Mouse (Mus musculus): ENCODE data around the gene Hoxb2.

The Hoxb2 gene

DNA sequence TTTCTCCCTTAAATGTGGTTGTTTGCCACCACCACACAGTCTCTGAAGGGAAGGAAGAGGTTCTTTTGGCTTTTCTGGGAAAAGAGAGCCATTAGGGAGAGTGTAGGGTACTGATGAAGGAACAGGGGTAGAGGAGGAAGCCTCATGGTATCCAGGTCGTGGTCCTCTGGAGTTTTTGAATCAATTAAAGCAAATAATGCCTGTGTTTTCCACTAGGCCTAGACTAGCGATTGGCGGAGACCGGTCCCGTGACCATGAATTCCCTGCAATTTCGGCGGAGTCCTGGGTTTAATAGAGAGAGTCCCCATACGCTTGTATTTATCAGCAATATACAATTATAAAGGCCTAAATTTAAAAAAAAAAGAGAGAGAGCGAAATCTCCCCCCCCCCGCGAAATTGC is 987 bp downstream of the Hoxb2 start:
- no peak for DNase-seq (ENCODE audit: low spot score in 2 of 2)

DNA sequence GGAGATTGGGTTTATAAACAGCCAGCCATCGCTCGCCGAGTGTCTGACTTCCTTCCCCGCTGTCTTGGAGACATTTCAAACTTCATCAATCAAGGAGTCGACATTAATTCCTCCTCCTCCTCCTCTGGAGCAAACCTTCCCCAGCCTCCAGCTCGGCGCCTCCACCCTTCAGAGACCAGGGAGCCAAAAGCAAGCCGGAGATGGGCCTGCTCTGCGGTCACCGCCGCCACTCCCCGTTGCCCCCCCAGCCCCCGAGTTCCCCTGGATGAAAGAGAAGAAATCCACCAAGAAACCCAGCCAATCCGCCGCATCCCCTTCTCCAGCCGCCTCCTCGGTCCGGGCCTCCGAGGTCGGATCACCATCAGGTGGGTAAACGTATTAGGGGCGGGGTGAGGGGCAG is 1.5 kb downstream of the Hoxb2 start:
- no peak for DNase-seq (ENCODE audit: low spot score in 2 of 2)

DNA sequence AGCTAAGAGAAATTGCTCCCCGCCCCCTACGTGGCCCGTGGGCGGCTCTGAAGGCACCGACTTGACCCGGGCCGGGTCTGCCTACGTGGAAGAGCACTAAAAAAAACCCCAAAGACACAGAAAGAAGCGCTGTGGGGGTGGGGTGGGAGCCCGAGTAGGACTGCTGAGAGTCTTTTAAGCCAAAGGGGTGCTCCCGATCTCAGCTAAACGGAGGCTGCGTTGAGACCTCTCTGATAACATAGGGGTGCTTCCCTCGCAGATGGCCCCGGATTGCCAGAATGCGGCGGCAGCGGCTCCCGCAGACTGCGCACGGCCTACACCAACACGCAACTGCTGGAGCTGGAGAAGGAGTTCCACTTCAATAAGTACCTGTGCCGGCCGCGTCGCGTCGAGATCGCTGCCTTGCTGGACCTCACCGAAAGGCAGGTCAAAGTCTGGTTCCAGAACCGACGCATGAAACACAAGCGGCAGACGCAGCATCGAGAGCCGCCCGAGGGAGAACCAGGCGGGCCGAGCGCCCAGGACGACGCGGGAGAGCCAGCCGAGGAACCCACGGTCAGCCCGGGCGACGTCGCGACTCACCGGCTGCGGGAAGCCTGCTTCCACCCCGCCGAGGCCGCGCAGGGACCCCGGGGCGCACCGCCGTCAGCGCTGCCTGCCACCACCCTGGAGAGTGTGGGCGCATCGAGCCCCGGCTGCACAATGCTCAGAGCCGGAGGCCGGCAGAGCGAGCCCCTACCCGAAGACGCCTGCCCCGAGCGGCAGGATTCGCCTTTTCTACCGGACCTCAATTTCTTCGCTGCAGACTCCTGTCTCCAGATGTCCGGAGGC is 2.6 kb downstream of the Hoxb2 start:
- DNase-seq (ENCODE audit: low spot score in 2 of 2): no peak

DNA sequence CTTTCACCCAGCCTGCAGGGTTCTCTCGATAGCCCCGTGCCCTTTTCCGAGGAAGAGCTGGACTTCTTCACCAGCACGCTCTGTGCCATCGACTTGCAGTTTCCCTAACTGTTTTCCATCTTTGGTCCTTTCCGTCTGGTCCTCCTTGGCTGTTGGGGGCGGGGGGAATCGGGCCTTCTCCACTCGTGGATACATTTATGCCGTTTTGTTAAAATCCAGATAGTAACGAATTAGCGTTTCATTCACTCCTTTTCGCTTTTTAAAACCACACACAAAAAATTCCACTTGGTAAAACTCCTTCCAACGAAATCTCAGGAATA is 3.2 kb downstream of the Hoxb2 start:
- no peak for DNase-seq (ENCODE audit: low spot score in 2 of 2)

DNA sequence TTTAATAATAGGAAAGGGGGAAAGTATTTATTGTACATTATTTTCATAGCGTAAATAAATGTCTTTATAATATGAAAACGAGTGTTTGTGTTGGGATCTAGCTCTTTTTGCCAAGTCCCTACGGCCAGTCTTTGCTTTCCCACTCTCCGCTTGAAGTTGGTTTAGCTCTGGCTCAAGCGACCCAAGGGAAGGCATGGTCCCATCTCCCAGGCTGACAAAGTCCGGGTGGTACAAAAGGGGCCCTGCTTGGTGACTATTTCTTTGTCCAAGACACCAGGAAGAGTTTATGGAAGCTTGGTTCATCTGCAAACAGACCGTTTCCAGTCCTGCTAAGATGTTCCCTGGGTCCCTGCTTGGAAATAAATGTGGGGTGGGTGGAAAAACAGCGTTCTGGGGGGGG is 3.6 kb downstream of the Hoxb2 start:
- DNase-seq (ENCODE audit: low spot score in 2 of 2): no peak

DNA sequence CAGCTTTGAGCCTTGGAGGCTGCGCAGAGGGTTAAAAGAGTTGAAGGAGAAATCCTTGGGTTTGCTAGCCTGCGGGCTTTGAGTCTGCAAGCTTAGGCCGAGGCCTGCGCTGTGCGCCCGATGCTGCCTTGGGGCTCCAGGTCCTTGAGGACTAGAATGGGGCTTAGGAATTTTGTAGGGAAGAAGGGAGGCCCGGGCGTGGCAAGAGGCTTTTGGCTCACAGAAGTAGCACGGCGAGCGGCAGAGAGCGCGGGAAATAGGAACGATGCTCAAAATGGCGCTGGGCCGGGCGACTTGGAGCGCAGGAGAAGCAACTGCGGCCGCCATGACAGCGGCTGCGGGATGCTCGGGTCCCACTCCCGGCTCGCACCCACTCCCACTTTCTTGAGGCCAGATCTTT is 4.1 kb downstream of the Hoxb2 start:
- no peak for DNase-seq (ENCODE audit: low spot score in 2 of 2)

DNA sequence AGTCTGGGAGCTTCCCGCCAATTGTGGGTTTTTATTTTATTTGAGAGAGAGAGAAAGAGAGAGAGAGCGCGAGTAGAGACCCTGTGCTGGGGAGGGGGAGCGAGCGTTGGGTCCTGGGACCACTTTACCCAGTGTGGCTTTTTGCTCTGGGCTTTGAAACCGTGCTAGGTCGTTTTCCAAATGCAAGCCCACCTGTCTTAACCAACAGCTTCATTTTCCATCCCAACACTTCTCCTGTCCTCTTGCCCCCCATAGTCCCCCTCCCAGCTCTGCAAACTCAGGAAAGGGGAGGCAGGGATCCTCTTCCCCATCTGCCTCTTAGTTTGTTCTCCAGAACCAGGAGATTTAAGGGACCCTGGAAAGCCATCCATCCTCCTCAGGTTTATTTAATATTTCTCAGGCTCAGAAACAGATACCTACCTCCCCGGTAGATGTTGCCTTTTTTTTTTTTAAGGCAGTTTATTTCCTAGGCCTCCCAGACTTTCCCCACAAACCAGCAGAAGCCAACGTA is 4.5 kb downstream of the Hoxb2 start:
- DNase-seq (ENCODE audit: low spot score in 2 of 2): no peak

DNA sequence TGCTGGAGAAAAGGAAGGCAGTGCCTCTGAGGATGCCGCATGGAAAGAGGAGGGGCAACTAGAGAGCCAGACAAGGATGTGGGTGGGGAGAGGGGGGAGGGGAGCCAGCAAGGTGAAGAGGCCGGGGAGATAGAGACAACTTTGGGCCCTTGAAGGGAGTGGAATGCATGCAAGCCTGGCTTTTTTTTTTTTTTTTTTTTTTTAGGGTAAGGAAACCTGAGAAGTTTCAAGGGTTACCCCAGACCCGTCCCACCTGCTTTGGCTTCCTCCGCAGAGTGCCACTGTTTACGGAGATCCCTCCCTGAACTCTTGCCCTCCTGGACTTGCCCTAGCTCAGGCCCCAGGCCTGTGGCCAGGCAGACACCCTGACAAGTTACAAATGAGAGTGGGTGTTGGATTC is 13.5 kb downstream of the Hoxb2 start:
- no peak for DNase-seq (ENCODE audit: low spot score in 2 of 2)

DNA sequence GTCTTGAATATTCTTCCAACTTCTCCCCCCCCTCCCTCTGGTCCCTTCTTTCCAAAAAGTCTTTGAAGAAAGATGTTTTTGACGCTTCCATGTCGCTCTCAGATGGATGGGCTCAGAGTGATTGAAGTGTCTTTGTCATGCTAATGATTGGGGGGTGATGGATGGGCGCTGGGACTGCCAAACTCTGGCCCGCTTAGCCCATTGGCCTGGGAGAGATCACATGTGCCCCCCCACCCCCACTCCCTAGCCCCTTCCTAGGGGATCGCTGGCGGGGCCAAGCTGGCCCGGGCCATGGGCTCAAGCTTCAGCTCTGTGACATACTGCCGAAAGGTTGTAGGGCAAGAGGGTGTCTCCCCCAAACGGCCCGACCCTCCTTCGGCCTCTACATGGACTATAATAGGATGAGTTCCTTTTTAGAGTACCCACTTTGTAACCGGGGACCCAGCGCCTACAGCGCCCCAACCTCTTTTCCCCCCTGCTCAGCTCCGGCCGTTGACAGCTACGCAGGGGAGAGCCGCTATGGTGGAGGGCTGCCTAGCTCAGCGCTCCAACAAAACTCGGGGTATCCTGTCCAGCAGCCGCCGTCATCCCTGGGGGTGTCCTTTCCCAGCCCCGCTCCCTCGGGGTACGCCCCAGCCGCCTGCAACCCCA is 15.2 kb downstream of the Hoxb2 start, which contains the start of gene Hoxb1:
TSS of gene Hoxb1 (plus strand) at position 312 of the 651 bp plus-strand sequence.
- no peak for DNase-seq (ENCODE audit: low spot score in 2 of 2)

DNA sequence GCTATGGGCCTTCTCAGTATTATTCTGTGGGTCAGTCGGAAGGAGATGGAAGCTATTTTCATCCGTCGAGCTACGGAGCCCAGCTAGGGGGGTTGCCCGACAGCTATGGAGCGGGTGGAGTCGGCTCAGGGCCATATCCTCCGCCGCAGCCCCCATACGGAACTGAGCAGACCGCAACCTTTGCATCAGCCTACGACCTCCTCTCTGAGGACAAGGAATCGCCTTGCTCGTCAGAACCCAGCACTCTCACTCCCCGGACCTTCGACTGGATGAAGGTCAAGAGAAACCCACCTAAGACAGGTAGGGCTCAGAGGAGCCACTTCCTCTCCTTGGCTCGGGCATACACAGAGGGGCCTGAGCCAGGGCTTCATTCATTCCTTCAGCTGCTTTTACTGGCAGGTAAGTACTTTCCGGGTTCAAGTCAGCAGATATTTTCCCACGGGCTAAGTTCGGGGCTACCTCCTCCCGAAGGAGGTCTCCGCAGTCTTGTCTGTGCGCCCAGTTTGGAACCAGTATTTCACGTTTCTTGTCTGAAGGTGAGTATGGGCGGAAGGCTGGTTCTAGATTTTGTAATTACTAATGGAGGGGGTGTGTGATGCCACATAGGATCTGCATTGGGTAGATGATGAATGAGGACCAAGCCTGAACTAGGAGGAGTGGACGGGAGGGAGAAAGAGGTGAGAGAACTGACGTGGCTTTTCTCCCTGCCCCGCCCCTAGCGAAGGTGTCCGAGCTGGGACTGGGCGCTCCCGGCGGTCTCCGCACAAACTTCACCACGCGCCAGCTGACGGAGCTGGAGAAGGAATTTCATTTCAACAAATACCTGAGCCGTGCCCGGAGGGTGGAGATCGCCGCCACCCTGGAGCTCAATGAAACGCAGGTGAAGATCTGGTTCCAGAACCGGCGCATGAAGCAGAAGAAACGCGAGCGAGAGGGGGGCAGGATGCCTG is 16.0 kb downstream of the Hoxb2 start:
- DNase-seq (ENCODE audit: low spot score in 2 of 2): no peak

DNA sequence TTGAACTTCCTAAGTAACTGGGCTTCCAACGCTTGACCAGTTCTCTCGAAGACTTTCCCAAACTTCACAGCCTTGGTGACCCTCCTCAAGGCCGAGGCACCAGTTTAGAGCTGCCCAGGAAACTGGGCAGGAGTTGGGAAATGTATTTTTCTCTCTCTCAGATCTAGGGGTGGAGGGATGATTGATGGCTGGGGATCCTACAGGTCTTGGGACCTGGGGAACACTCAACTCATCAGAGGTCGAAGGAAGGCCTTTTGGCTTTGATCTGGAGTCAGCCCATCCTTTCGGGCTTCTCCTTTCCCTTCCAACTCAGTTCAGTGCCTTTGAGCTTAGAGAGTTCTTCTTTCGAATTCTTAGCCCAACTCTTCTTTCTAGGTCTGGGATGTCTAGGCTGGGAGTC is 16.8 kb downstream of the Hoxb2 start:
- no peak for DNase-seq (ENCODE audit: low spot score in 2 of 2)

DNA sequence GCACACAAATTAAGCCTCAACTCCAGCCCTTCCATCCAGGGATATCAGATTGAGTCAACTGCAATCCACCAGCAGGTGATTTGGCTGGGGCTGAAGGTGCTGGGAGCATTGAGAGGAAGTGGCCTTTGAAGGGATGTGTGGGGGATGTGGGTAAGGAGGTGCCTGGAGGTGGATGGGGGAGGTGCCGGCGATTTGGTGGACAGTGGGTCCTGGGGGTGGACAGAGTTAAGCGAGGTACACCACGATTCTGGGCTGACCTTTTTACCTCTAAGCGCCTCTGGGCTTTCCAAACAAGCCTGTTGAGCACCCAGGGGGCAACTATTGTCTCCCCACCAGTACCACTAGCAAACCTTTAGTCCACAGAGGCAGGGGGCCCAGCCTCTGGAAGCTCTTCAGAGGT is 18.4 kb downstream of the Hoxb2 start:
- DNase-seq (ENCODE audit: low spot score in 2 of 2): no peak

DNA sequence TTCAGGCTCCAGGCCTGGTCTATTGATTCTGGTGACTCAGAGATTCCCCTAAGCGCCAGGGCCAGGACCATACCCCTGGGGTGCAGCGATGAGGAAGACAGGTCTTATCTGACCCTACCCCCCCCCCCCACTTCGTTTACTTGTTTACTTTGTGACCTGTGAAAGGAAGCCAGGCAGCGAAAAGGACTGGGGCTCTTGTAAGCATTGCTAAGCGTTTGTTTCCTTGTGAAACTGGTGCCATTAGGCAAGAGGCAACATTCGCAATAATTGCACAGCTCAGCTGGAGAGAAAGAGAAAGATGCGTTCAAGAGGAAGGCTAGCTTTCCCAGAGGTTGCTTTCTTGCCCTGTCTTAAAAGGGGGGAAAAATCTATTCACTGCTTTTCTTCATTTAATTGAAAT is 18.8 kb downstream of the Hoxb2 start:
- no peak for DNase-seq (ENCODE audit: low spot score in 2 of 2)

DNA sequence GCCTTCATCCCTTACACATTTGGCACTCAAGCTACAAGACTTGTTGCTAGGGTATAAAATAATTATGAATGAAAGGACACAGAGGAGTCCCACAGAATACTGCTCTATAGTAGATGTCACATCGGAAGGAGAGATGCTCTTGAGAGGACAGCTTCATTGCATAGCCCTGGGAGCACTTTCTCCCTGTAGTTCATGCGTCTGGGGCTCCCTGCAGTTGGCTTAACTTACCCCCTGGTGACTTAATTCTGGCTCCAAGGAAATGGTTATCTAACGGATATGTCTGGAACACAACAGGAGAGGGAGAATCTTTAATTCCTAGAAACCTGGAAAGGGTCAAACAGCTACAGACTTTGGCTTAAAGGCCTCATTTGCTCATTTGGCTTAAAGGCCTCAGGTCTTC is 21.4 kb downstream of the Hoxb2 start:
- no peak for DNase-seq (ENCODE audit: low spot score in 2 of 2)

DNA sequence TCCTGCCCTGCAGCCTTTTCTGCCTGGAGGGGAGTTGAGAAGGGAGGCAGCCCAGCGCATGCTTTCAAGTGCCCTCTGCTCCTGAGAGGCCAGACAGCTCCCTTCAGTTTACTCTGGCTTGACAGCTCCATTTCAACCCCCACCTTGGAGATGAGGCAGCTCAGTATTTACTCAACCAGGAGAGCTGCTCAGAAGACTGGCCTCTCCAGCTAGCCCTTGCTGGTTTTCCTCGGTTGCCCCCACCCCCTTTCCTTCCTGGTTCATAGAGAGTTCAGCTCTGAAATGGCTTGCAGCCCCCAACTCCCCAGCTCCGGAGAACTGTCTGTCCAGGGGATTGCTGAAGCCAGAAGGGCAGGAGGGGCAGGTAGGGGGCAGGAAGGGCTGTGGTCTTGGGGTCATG is 22.2 kb downstream of the Hoxb2 start:
- no peak for DNase-seq (ENCODE audit: low spot score in 2 of 2)

DNA sequence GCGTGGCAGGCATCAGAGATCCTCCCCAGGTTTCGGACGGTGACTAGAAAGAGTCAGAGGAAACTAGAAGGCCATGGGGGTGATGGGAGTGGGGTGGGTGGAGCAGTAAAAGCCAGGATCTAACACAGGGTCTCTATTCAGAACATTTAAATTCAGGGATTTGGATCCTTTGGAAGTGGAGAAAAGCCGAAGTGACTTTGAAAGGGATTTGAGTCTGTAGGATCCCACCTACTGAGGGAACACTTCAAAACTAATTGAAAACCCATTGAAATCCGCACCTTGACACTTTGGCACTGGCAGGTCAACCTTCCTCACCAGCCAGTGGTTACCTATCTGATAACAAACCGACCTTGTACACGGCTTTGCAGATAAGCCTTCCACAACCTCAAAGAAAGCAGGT is 24.5 kb downstream of the Hoxb2 start:
- no peak for DNase-seq (ENCODE audit: low spot score in 2 of 2)

DNA sequence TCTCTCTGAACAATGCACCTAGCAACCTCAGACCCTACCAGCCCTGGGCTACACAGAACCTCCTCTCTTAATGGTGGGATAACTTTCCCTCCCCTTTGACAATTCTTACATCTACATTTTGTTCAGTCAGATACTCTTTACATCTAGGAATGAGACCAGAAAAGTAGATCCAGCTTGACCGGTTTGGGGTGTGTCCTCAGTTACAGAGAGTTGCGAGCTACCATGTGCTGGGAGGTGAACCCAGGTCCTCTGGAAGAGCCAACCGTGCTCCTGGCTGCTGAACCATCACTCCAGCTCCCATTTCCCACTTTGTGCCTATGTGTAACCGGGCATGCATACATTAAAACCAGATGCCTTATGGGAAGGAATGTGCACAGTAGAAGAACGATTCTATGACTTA is 33.1 kb downstream of the Hoxb2 start:
- DNase-seq (ENCODE audit: low spot score in 2 of 2): no peak

DNA sequence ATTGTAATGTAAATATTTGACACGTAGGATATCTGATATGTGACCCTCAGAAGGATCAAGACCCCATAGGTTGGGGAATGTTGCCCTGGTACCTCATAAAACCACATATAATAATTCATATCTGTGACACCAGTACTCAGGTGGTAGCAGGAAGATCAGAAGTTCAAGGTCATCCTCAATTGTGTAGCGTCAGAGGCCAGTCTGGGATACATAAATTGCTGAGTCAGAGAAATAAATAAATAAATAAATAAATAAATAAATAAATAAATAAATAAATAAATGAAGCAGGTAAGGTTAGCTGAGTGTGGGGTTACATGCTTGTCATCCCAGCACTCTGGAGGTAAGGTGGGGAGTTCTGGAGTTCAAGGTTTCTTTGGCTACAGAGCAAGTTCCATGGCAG is 37.3 kb downstream of the Hoxb2 start:
- no peak for DNase-seq (ENCODE audit: low spot score in 2 of 2)

DNA sequence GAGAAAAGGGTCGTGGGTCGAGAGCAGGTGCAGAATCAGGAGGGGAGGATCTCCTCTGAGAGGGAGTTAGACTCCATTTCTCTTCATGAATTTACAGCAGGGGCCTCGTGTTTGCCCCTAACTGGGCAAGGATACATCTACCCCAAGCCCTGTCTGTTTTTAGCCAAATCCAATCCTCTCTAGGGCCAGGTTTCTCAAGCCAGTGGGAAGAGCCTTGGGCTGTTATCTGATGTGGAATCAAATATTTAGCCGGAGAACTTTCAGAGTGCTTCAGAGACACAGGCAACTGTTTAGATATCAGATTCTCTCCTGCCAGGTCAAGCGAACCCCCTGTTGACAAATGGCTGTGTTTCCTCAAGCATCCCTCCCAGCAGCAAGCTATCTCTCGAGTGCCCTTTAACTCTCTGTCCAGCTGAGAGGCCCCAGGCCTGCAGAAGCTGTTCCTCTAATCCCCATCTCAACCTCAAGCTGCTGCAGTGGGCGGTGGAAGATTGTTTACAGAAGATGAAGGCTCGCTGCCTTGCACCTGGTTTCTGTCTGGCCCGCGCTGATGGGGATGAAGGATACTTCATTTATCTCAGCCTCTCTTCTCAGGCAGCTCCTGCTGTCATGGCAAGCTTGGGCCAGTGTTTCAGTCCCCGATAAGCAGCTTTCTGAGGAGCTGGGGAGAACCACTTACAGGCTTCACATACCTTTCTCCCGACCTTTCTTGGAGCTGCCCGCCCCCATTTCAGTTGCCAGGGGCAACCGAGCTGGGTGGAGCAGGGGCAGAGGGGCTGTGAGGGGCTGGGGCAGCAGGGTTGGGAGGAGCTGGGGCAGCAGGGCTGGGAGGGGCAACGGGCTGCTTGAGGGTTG is 46.7 kb downstream of the Hoxb2 start:
- no peak for DNase-seq (ENCODE audit: low spot score in 2 of 2)

DNA sequence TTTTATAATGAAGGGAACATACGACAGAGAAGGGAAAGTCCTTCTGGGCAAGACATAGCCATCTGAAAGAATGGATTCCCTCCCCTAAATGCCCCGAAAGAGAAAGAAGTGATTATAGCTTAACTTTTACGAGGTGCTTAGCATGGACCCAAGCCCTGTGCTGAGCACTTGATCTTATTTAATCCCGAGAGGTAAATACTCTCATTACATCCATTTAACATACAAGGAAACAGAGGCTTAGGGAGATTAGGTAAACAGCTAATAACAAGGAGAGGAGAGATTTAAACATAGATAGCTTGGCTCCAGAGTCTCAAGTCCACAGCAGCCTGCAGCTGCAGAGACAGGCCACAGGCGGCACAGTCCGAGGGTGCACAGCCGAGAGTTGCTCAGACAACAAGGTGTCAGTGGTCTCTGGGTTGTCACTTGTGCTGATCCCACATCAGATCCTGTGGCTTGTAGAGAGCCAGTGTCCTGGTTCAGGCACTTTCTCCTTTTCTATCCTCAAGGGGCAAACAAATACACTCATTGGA is 47.5 kb downstream of the Hoxb2 start:
- no peak for DNase-seq (ENCODE audit: low spot score in 2 of 2)

DNA sequence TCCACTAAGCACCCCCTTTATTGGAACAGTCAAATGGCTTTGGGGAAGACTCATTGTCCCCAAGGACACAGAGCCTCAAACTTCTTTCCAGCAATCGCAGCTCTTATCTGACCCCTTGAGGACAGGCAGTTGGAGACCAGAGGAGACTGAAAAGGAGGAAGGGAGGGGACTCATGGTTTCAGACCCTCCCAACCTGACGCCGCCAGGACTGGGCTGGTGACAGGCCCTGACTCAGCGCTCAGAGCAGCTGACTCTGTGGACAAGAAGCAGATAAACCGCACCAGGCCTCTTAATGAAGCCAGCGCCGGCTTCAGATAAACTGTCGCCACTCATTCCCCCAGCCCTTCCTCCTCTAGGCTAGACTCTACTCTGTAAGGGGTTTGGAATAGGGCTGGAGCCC is 49.6 kb downstream of the Hoxb2 start:
- no peak for DNase-seq (ENCODE audit: low spot score in 2 of 2)
